Mouse (Mus musculus): ENCODE measurements around the gene Cpa5. TPM values are rescaled to one million over a fixed set of nuclear protein-coding genes. Genes with fewer than 3 reads are reported as not detected.

Cpa5 gene
- 0.27 and 0.83 TPM in 2 replicates for polyA plus RNA-seq (2015; fragmentation: Nextera tagmentation; extraction: Ambion mirVana)

DNA sequence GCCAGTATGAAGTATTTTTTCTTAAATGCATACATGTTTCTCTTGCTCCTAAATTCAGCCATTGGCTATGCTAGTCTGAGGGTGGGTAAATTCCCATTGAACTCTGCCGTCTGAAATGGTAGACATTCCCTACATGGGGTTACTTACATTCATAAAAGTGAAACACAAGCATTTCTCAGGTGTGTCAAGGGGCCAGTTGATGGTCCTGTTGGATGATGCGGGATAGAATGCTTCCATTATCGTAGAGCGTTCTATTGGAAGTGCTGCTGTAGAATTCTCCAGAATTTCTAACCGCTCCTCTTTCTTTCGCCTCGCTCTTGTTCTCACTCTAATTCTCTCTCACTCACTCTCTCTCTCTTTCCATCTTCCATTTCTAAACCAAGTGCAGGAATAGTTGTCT lies at the start of gene Cpa5:
Gene Cpa5, plus strand, starts transcription at position 301 of the 400 bp plus-strand sequence.
- WGBS = 97% methylated on average over 7 of the region's 7 CpGs
- Histone ChIP-seq H3K9ac (no peak within 1 kb of the TSS), H3K4me2 (no peak within 1 kb of the TSS), H3K4me1 (peaks cover 6% of the 10 kb centered on the region), H3K36me3 (no peaks in the 10 kb centered on the region), H3K4me3 (no peak within 1 kb of the TSS), H3K27ac (no peak within 1 kb of the TSS), H3K27me3 (no peaks in the 10 kb centered on the region), H3K9me3 (no peaks in the 10 kb centered on the region)
- no peak for ATAC-seq (ENCODE audit: insufficient number of reproducible peaks, low FRiP score, low TSS enrichment, low read depth)

GRCm38 (mm10) chr6:30562132-30562531 lies 48.7 kb upstream of the Cpa5 start:
- no peak overlapping the region for H3K4me3 ChIP-seq
- H3K27me3 ChIP-seq = no peaks in the 10 kb centered on the region
- H3K9me3 ChIP-seq = no peaks in the 10 kb centered on the region
- ATAC-seq (ENCODE audit: insufficient number of reproducible peaks, low FRiP score, low TSS enrichment, low read depth) = no peak
- no peak overlapping the region for H3K27ac ChIP-seq
- WGBS = 58% methylated on average over 4 of the region's 4 CpGs
- H3K4me1 ChIP-seq = no peaks in the 10 kb centered on the region
- no peak overlapping the region for H3K9ac ChIP-seq
- H3K4me2 ChIP-seq = no peak overlapping the region
- no peaks in the 10 kb centered on the region for H3K36me3 ChIP-seq

DNA sequence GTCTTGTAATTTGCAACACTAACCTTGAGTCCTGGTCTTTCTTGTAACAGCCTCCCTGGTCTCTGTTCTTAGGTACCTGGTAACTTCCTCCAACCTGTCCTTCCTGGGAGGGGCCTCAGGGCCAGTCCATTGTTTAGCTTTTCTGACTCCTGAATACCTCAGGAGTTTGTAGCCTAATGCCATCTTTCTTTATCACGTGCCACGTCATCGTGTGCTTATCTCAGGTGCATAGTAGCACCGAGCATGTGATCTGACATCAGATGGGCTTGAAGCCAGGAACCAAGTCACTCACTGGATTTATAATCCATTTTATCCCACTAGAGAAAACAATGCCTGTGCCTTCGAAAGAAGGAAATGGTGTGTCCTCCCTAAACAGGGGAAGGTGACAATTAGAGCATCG lies 47.2 kb upstream of the Cpa5 start:
- WGBS = 82% methylated on average over 6 of the region's 6 CpGs
- no peaks in the 10 kb centered on the region for H3K9me3 ChIP-seq
- no peak for ATAC-seq (ENCODE audit: insufficient number of reproducible peaks, low FRiP score, low TSS enrichment, low read depth)

GRCm38 (mm10) chr6:30564051-30564450 lies 46.8 kb upstream of the Cpa5 start:
- Histone ChIP-seq H3K9ac (no peak overlapping the region), H3K4me2 (no peak overlapping the region), H3K4me3 (no peak overlapping the region), H3K27ac (no peak overlapping the region), H3K9me3 (no peaks in the 10 kb centered on the region), H3K27me3 (no peaks in the 10 kb centered on the region), H3K4me1 (peaks cover 9% of the 10 kb centered on the region; the same call in 1 of the 2 replicates), H3K36me3 (no peaks in the 10 kb centered on the region)
- no peak for ATAC-seq (ENCODE audit: insufficient number of reproducible peaks, low FRiP score, low TSS enrichment, low read depth)
- 91% methylated on average over 6 of the region's 6 CpGs for WGBS

More for the DNA sequence above, 47.2 kb upstream of the Cpa5 start:
- H3K4me3 ChIP-seq = no peak overlapping the region
- no peak overlapping the region for H3K27ac ChIP-seq
- H3K9ac ChIP-seq = no peak overlapping the region
- no peaks in the 10 kb centered on the region for H3K36me3 ChIP-seq
- H3K4me1 ChIP-seq = peaks cover 4% of the 10 kb centered on the region; the same call in 1 of the 2 replicates
- no peaks in the 10 kb centered on the region for H3K27me3 ChIP-seq
- H3K4me2 ChIP-seq = no peak overlapping the region

DNA sequence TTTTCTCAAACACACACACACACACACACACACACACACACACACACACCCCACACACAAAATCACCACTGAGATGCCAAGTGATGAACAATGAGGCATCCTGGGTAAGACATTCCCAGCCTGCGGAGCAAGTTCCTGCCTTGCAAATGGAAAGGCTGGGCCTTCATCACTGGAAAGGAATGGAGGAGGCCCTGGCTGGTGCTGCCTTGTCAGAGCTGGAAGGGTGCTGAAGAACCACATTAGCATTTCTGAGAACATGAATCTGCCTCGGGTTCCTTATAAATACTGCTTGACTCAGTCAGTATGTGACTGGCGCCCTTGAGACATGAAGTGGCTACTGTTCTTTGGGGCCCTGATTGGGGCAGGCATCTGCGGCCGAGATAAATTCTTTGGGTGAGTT lies 42.7 kb upstream of the Cpa5 start, which contains the start of gene Cpa4:
Gene Cpa4, plus strand, starts transcription at position 301 of the 400 bp plus-strand sequence.
- Histone ChIP-seq H3K36me3 (no peaks in the 10 kb centered on the region), H3K27ac (peak within 1 kb of the TSS; percentile 38; the same call in 1 of the 2 replicates), H3K4me2 (no peak within 1 kb of the TSS), H3K4me3 (no peak within 1 kb of the TSS), H3K9ac (no peak within 1 kb of the TSS), H3K9me3 (no peaks in the 10 kb centered on the region), H3K4me1 (peaks cover 23% of the 10 kb centered on the region), H3K27me3 (no peaks in the 10 kb centered on the region)
- WGBS = 56% methylated on average over 5 of the region's 5 CpGs
- no peak for ATAC-seq (ENCODE audit: insufficient number of reproducible peaks, low FRiP score, low TSS enrichment, low read depth)

DNA sequence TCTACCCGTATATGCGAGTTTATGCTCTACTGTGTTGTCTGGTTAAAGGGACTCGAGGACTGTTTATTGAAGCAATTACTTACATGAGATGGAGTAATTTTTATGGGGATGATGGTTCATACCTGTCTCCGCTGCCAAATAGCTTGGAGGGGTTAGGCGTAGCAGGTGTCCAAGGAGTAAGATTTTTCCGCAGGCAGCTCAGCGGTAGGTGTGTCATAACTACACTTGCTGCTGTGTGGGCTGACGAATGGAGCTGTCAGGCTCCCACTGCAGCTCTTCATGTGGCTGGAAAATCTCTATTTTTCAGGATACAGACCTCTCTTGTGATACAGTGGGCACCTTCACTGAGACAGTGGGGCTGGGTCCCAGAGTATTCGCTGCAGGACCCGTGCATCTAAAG lies 41.5 kb upstream of the Cpa5 start:
- H3K9me3 ChIP-seq = no peaks in the 10 kb centered on the region
- ATAC-seq (ENCODE audit: insufficient number of reproducible peaks, low FRiP score, low TSS enrichment, low read depth) = no peak
- H3K36me3 ChIP-seq = no peaks in the 10 kb centered on the region
- H3K4me3 ChIP-seq = no peak overlapping the region
- H3K27ac ChIP-seq = peak overlapping the region; percentile 29; the same call in 1 of the 2 replicates
- no peaks in the 10 kb centered on the region for H3K27me3 ChIP-seq
- 61% methylated on average over 10 of the region's 10 CpGs for WGBS
- H3K9ac ChIP-seq = no peak overlapping the region
- H3K4me1 ChIP-seq = peaks cover 32% of the 10 kb centered on the region
- H3K4me2 ChIP-seq = no peak overlapping the region

DNA sequence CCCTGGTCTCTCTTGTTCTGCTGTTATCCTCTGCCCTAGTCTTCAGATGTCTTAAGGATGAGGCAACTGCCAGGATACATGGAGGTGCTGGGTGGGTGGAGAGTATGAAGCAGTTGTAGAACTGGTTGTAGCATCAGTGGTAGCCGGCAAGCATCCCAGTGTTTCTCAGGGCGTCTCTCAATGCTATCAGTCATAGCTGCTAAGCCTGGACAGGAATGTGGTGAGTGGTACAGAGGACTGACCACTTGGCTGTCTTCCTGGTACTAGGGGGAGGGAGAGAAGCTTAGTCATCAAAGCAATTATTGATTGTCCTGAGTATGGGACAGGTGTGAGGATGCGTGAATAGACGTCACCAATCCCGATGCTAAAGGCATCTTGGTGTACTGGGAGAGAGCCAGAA lies 40.8 kb upstream of the Cpa5 start:
- H3K9me3 ChIP-seq = no peaks in the 10 kb centered on the region
- no peak overlapping the region for H3K27ac ChIP-seq
- no peak overlapping the region for H3K4me2 ChIP-seq
- H3K9ac ChIP-seq = no peak overlapping the region
- H3K27me3 ChIP-seq = no peaks in the 10 kb centered on the region
- no peak overlapping the region for H3K4me3 ChIP-seq
- ATAC-seq (ENCODE audit: insufficient number of reproducible peaks, low FRiP score, low TSS enrichment, low read depth) = no peak
- no peaks in the 10 kb centered on the region for H3K36me3 ChIP-seq
- WGBS = 82% methylated on average over 5 of the region's 5 CpGs
- H3K4me1 ChIP-seq = peaks cover 39% of the 10 kb centered on the region

DNA sequence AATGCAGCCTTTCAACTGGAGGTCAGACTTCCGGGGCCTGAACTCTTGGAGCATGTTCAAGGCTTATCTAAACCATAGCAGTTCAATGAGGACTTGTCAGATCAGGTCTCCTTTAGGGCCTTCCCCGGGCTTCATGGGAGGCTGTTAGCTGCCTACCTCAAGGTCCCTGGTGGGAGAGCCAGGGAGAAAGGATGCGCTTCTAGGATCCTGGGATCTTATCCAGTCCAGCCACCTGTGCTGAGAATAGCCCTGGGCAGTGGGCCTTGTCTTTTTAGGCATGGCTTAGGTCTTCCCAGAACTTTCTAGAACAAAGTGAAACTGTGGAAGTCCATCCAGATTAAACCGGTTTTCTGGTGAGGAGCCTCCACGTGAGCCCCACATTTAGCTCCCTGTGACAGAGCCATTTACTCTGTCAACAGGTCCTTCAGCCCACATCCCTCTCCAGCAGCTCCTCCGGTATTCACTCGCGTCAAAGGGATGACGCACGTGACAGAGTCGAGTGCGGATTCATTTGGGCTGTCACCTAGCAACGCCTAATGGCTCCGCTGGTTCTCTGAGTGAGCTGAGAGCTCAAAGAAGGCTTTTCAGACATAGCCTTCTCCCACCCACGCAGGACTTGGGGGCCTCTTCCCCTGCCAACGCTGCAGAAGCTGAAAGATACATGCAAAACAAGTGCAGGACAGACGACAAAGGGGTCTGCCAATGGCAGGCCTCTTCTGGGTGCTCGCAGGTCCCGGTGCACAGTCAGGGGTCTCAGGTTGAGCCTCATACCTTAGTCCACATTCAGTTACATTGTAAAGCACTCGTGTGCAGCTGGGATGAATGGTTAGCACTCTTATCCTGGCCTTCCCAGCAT lies 38.1 kb upstream of the Cpa5 start:
- no peak overlapping the region for H3K4me2 ChIP-seq
- no peaks in the 10 kb centered on the region for H3K9me3 ChIP-seq
- ATAC-seq (ENCODE audit: insufficient number of reproducible peaks, low FRiP score, low TSS enrichment, low read depth) = no peak
- no peak overlapping the region for H3K9ac ChIP-seq
- H3K4me3 ChIP-seq = no peak overlapping the region
- no peaks in the 10 kb centered on the region for H3K27me3 ChIP-seq
- peak overlapping the region; percentile 89 for H3K27ac ChIP-seq
- no peaks in the 10 kb centered on the region for H3K36me3 ChIP-seq
- peaks cover 54% of the 10 kb centered on the region for H3K4me1 ChIP-seq
- 60% methylated on average over 20 of the region's 20 CpGs for WGBS

- peak overlapping the region; percentile 89 for H3K27ac ChIP-seq
- peaks cover 51% of the 10 kb centered on the region for H3K4me1 ChIP-seq
- no peak overlapping the region for H3K4me2 ChIP-seq
- 37% methylated on average over 5 of the region's 5 CpGs for WGBS
- peak; percentile 9; the same call in 1 of the 2 replicates for ATAC-seq (ENCODE audit: insufficient number of reproducible peaks, low FRiP score, low TSS enrichment, low read depth)
- no peaks in the 10 kb centered on the region for H3K9me3 ChIP-seq
- no peaks in the 10 kb centered on the region for H3K36me3 ChIP-seq
- no peak overlapping the region for H3K9ac ChIP-seq
- no peak overlapping the region for H3K4me3 ChIP-seq
- no peaks in the 10 kb centered on the region for H3K27me3 ChIP-seq
These were observed 37.4 kb upstream of the Cpa5 start for GRCm38 (mm10) chr6:30573380-30573779.

DNA sequence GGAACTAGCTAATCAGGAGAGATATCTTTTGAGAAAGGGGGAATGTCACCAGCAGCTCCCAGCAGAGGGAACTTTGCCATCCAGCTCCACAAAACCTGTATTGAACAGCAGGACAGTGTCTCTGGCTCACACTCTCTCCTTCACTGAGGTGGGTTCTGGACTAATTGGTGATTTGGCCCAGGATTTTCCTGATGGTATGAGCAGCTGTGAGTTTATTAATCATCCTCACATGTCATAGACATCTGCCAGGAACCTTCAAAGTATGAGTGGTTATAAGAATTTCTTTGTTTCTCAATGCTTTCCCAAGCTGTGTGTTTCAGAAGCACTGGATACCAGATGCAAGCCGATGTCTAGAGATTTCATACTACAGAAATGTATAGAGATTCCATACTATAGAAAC lies 35.9 kb upstream of the Cpa5 start:
- 50% methylated on average over 1 of the region's 1 CpGs for WGBS
- H3K4me3 ChIP-seq = no peak overlapping the region
- H3K27me3 ChIP-seq = no peaks in the 10 kb centered on the region
- H3K36me3 ChIP-seq = no peaks in the 10 kb centered on the region
- peaks cover 38% of the 10 kb centered on the region for H3K4me1 ChIP-seq
- peak overlapping the region; percentile 89 for H3K27ac ChIP-seq
- H3K4me2 ChIP-seq = no peak overlapping the region
- no peaks in the 10 kb centered on the region for H3K9me3 ChIP-seq
- ATAC-seq (ENCODE audit: insufficient number of reproducible peaks, low FRiP score, low TSS enrichment, low read depth) = no peak
- H3K9ac ChIP-seq = no peak overlapping the region

- 32% methylated on average over 17 of the region's 17 CpGs for WGBS
These were observed 34.2 kb upstream of the Cpa5 start for GRCm38 (mm10) chr6:30576477-30577203.

More at GRCm38 (mm10) chr6:30576477-30577203, 34.2 kb upstream of the Cpa5 start:
- Histone ChIP-seq H3K9me3 (no peaks in the 10 kb centered on the region), H3K36me3 (no peaks in the 10 kb centered on the region), H3K9ac (no peak overlapping the region), H3K4me2 (peak overlapping the region; percentile 27), H3K4me1 (peaks cover 36% of the 10 kb centered on the region), H3K4me3 (no peak overlapping the region), H3K27me3 (no peaks in the 10 kb centered on the region), H3K27ac (peak overlapping the region; percentile 94)
- peak; percentile 81 for ATAC-seq (ENCODE audit: insufficient number of reproducible peaks, low FRiP score, low TSS enrichment, low read depth)

All from limb, embryonic 15.5 days (tissue).